Mouse (Mus musculus): ENCODE results near the gene Arhgef3.

DNA sequence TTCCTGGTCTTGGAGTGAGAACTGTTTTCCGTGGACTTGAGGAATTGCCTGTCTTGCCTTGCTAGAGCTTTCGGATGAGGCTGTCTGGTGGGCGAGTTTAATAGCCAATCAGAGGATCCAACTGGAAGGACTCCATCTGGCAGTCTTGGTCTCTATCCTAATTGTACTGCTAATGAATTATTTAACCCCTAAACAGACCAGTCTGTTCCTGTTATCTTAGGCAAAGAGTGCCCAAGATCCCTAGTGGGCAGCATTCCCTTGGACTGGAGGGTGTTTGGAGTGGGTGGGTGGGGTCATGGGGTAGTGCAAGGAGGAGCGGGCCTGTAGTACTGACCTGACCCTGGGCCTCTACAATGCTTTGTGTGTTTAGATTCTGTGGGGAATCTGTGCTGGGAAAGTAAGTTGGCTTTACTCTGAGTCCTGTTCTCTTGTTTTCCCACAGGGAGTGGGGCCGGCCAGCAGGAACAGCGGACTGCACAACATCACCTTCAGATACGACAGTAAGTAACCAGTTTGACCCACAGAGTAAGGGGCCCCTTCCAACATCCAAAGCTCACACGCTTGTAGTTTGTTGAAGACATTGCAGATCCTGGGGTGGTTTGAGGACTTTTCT is 38.7 kb upstream of the Arhgef3 start:
- TF ChIP-seq CTCF (IDR thresholded peaks at IDR 0.05): no peak
- TF ChIP-seq EP300 (IDR thresholded peaks at IDR 0.05; ENCODE audit: insufficient read depth, low read depth, low read length): no peak

All from heart, adult 2 months (tissue).